Mouse (Mus musculus) left cerebral cortex, adult 8-10 months (tissue): ENCODE data around the gene Fam19a1. TPM values are rescaled to one million over a fixed set of nuclear protein-coding genes. Genes with fewer than 3 reads are reported as not detected.

Experiments
- DNase-seq, 2 experiments: peaks; one replicate each; pipeline ENCODE4 v3.0.0; 2022; ENCODE audit warnings: low spot score in 2 of 2
- total RNA-seq, 4 experiments: library from RNA; stranded (reverse); gene quantifications; 2 replicates each; pipeline ENCODE4 v1.2.4; 2022

Gene Fam19a1
- total RNA-seq, 4 experiments from 2014 or later, result 34.0 to 44.6 (median 39.6) TPM

DNA sequence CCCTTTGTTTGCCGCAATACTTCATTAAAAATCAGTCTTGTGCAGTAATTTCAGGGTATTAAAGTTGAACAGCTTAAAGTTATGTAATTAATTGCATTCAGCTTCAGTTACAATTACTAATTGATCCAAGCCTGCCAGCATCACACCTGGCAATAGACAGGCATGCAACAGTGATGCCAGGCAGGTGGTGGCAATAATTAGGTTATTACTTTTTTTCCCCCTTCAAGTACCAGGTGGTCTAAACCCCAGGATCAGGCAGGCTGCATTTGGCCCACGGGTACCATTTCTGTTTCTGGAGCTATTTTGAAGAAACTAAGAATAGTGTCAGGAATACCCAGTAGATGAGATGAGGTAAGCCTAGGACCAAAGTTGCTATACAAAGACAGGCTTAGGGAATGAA is 141.9 kb downstream of the Fam19a1 start:
- DNase-seq, result no peak

DNA sequence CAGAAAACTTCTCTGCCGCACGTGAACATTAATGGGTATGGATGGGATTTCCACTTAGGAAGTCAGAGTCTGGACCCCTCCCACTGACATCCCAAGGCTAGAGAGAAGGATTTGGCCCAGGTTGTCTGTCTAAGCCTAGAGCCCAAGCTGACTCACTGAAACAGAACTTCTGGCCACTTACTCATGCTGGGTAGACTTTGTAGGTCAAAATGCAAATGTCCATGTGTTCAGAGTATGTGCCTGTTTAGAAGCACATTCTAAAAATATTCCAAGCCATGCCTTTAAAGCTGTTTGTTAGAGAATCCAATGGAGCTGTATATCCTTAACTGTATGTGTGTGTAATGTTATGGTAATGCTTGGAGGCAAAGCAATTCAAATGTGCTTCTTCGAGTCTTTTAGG is 145.7 kb downstream of the Fam19a1 start:
- DNase-seq, result peak in 1 of 2 experiments; percentile 17

DNA sequence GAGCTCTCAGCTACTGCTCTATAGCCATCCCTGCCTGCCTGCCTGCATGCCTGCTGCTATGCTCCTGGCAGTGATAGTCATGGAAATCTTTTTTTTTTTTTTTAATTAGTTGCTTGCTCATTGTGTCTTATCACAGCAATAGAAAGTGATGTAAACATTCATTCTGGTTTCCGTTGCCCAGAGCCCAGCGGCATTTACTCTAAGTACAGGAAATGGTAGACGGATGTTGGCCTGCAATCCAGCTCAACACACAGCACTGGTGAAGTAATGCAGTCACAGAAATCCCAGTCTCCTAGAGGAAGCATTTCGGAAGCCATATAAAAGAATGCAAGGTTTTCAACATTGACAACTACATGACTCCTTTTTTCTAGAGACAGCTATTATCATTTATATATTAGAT is 153.5 kb downstream of the Fam19a1 start:
- DNase-seq, result no peak

DNA sequence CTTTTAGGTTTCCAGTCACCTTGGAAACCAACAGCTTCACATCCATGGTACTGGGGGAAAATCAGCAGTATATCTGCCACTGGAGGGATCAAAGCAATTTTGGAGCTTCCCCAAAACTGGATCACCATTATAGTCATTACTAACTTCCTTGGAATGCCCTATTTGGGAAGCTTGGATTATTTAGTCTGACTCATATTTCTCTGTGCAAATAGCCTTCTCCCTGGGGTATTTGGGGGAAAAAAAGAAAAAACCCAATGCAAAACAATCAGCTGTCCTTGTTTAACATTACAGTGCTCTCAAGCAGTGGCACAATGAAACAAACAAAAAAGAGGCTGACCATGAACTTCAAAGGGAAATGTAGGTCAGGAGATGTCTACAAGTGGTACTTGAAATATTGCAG is 155.8 kb downstream of the Fam19a1 start:
- DNase-seq, result no peak

DNA sequence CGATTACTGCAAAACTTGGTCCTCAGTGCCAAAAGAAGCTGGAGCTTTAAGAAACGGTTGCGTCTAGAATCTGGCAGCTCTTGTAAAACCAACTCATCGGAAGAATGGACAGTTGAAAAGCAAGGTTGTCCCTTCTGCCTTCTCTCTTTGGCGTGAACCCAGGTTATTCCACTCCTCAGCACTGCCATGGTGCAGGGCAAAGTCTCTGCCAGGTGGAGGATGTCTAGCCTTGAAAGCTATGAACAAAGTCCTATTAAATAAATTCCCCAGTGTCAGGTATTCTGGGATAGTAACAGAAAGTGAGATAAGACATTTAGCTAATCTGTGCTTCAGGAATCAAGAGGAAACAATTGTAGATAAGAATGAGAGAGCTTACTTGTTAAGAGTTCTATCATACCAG is 157.5 kb downstream of the Fam19a1 start:
- no peak for DNase-seq

DNA sequence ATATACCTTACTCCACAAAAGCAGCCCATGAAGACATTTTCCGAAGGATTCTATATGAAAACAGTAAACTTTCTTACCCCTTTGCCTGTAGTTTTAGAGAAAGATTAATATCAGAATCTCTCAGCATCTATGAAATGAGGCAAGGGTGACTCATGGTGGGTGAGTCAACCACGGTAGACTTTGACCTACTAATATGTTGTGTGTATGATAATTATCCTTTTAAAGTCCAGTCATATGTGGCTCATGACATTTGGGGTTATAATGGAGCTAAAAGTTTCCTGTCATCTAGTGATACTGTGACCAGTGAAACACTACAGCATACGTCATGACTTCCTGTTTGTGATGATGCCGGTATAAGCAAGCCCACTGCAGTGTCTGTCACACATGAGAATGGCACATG is 170.8 kb downstream of the Fam19a1 start:
- no peak for DNase-seq

DNA sequence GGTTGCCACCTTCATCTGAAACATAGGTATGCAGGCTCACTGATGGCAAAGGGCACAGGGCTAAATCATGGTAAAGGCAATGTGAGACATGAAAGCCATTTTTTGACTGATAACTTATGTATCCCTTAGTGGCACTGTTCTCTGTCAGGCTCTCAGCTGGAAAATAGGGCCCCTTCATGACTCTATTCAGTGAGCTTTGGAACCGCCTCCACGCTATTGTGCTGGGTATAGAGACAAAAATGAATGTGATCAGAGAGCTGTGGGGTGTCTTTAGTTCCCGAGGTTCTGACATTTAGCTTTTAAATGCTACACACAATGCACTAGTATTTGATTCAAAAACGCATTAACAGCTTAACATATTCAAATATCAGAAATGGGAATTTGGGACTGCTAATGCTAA is 171.6 kb downstream of the Fam19a1 start:
- no peak for DNase-seq

DNA sequence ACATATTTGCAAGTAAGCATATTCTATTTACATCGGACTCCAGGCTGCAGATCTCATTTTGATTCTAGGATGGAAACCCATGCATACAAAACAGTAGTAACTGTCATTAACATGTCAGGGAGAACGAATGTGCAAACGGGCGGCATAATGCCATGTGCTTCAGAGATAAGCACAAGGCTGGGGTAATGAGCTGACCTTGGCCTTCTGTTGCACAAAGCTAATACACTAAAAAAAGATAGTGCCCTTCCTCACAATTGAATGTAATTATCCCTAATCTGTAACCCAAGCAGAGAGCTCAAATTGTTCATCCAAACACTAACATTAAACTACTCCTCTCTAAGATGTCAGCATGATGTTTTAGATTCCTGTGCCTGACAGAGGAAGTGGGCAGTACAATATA is 173.3 kb downstream of the Fam19a1 start:
- DNase-seq, result no peak

DNA sequence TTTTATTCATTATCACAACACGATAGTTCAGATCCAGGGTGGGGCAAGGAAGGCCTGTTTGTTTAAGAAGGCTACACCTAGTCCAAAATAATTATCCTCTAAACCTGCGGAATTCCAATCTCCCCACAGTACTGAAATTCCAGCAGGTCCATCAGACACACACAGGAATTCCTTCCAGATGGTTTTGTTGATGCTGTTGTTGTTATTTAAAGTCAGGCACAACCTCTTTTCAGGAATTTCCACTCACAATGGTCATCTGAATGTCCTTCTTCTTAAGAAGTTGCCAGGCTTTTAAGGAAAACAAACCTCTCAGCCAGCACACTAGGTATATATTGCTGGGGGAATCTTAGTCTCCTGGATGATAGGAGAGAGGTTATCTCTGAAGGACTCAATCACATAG is 174.4 kb downstream of the Fam19a1 start:
- DNase-seq, result no peak

DNA sequence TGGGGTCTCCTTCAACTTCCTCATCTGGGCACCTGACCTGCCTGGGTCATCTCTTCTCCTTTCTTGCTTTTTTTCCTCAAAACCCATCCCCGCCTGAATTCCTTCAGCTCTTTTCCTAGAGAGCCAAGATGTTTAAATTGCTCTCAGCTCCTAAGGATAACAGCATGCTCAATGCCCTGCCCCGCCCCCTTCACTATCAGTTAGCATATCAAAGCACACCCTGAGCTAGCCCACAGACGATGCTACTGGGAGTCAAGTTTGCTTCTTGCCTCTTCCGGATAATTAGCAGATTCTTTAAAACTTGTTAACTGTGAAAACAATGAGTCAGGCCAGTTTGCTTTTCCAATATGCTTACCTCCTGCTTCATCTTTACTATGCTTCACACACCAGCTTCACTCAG is 176.7 kb downstream of the Fam19a1 start:
- DNase-seq, result no peak

DNA sequence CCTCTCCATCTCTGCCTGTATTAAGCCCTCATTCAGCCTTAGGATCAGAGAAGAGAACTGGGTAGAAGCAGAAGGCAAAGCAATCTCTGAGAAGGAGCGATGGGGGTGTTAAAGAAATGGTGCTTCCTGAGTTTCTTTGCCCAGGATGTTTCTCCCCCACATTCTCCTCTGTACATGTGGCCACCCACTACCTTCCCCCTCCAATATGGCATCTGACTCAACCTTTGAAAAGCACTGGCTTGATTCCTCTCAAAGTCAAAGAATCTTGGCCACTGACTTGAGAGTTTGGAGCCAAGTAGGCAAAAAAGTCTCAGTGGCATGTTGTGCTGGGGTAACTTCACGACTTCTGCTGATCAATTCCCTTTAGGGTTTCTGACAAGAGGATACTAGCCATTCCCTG is 234.5 kb downstream of the Fam19a1 start:
- DNase-seq, result peak in 1 of 2 experiments; percentile 23

DNA sequence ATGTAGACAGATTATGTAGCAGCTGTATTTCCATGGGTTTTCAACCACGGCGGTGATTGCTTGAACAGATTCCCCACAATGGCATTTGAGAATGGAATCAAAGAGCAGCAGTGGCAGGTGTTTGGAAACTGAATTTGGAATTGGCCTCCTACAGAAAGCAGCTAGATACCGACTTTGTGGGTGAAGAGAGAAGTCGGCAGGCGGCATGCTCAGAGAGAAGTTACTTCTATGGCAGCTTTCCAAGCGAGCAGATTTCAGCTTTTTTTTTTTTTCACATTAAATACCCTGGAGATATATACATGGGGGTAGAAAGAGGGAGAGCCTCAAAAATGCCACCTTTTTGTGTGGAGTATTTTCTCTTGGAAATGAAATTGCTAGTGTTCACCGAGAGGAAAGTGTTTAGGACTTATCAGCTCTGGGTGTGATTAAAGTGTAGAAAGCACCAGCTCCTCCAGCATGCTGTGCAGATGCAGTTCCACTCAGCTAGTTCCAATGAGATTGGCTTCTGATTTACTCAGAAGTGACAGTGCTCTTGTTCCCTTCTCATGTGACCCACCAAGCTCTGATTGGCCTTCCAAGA is 236.6 kb downstream of the Fam19a1 start:
- DNase-seq, result peak in 1 of 2 experiments; percentile 81

DNA sequence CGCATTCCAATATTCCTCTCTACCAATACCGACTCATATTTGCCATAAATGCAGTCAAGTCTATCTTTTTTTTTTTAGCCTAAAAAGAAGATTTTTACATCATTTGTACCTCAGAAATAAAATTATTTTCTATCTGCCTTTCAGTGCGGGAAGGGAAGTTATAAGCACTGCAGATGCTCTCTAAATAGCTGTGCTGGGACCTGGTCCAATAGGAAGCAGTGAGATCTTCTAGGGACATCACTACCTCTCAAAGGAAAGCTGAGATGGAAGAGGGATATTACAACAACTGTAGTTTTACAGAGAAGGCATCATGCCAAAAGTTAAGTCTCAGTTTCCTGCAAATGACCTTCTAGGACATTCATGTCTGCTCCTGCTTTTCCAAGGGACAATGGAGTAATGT is 256.6 kb downstream of the Fam19a1 start:
- no peak for DNase-seq

DNA sequence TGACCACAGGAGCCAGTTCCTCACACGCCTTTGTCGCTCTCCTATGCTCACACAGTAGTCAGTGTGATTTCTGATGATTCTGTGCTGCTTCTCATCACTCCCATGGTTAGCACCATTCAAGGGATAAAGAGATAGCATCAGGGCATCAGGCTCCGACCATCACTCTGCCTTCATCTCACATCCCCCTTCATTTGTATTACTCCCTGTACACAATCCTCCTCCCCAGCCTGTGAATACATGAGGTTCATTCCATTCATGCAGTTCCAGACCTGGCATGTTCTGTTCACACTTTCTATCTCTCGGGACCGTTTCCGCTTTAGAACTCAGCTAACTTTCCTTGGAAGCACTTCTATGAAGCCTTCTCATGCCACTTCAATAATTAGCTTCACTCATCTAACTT is 259.9 kb downstream of the Fam19a1 start:
- DNase-seq, result no peak

DNA sequence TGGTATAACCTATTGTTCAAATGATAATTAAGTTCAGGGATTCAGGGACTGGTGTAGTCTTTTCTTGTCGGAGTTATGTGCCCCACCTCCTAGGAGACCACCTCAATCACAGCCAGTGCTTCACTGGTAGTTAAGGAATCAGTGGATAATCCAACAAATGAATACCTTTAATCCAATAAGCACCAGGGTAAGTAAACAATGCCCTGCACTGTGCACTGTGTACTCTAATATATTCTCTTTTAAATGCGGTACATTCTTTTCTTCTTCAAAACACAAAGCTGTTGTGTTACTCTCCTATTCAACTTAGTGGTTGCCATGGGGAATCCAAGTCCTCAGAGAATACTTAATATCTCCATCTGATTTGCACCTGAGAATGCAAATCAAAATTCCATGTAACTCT is 260.3 kb downstream of the Fam19a1 start:
- DNase-seq, result no peak

DNA sequence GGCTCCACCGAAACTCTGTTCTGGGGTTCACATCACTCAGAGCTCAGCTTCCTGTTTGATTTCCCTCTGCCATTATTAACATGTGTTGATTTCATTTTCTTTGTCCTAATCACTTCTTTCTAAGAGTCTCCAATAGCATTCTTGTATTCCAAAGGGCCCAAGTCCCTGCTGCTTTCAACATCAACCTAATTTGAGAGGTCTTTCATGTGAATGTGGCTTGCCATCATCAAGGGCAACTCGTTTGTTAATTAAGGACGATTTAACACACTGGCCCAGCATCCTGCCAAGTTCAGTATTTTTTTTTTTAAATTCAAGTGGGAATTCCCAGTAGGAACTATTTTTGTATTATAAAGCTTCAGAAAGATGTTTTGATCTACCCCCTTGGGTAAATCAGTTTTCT is 263.8 kb downstream of the Fam19a1 start:
- DNase-seq, result no peak

DNA sequence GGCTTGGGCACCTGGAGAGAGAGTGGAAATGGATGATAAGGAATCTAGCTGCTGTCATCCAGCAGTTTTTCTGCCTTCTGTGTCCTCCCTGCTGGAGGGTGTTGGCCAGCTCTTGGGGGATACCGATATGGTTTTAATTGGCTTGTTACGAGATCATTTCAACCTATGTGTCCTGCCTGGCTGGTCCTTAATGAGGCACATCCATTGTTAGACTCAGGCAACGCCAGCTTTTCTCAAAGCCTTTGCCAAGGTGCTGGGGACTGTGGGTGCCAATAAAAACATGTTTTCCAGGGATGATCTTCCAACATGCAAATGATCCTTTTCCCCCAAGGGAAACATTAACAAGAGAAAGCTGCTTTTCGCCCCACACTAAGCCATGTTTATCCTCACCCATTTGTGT is 266.3 kb downstream of the Fam19a1 start:
- DNase-seq, result no peak

DNA sequence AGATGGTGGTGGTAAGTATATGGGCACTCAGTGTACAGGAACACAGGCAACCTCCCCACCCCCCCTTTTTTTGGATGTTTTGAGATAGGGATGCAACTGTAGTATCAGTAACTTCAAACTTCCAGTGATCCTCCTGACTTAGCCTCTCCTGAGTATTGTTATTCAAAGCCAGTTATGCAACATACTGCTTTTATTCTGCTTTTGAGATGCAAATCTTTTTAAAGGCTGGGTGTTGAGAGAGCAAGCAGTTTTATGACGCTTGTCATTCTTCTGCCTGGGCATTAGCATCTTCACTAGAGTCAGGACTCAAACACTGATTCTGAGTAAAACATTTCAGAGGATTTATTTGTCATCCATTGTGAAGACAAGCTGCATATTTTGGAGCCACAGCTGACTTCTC is 271.5 kb downstream of the Fam19a1 start:
- DNase-seq, result no peak

DNA sequence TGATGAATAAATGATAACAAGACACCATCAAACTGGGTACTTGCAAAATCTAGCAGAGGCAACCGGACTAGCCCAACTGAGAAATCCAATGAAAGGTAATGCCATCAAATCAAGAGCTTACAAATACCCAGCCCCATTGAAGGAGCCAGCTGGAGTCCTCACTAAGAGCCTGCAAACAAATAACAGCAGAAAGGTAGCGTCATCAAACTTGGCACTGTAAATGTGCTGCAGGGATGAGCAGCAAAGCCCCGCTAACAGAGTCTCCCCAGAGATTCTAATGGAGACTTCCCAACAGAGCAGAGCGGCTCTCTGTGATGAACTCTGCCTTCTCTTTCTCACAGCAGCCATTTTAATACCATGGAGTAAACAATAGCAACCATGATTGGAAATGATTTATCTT is 305.9 kb downstream of the Fam19a1 start:
- no peak for DNase-seq

DNA sequence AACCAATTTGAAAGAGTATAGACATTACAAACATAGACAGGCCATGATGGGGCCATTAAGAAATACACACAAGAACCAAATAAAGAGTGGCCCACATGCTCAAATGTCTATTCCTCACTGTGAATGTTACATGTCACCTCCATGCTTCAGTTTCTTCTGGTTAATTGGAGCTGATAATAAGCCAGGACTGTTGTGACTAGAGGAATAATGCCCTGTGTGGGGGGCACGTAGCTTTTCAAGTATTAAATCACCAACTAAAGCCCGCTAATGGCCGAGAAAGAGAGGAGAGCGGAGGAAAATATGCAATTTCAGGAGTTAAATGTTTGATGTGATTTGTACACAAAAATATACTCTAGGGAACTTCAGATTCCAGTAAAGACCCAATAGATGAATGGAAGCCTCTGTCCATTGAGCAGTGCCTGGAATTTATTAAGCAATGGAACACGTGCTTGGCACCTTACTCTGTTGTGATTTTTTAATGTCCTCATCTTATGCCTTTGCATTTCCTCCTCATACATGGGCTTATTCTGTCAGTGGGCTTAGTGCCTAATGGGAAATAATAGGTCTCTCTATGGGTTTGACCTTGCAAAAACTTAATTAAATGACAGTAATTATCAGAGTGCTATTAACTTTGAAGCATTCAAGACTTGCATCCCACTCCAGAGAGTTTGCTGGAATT is 306.9 kb downstream of the Fam19a1 start:
- no peak for DNase-seq

DNA sequence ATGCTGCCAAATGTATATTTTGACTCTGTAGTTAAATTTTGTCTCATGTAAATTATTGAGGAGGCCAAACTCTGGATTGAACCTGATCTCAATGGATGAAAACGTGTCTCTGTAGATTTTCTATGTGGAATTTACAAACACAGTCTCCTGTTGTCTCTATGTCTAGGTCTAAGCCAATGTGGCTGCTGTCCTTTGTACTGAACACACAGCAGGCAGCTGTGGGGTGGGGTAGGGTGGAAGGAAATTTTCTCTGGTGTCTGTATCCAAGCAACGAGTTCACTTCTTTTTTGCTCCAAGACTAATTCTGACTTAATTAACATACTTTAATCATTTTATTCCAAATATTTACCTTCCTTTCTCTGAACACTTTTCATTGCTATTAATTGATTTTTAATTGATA is 307.6 kb downstream of the Fam19a1 start:
- DNase-seq, result no peak

DNA sequence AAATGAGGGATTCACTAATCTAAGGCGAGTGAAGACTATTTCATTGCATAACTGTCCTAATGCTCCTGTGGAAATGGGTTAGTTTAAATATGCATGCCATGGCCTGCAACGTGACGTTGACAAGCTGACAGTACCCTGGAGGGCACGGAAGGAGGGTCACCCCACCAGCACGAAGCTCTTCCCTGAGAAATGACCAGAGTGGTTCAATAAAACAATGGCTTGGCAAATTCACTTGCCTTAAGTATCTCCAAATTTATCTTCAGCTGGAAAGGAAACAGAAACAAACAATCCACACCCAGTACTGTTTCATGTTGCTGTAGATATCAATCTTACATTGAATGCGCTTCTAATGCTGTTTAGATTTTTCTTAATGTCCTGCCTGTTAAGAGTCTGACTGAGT is 316.4 kb downstream of the Fam19a1 start:
- no peak for DNase-seq

DNA sequence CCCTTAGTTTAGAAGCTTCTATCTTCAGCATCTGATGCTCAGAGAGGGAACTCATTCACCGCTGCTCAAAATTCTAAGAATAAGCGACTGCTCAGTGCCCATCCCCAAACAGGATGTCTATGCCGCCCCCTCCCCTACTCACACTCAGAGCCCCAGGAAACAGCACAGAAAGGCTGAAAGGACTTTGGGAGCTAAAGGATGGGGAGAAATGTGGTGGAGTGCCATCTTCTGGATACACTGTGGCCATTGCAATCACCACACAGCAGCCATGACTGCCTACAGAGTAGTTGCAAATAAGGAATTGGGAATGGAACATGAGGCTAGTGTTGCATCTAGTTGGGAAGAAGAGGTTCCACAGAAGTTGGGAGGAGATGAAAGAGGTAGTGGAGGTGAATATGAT is 319.4 kb downstream of the Fam19a1 start:
- DNase-seq, result no peak

DNA sequence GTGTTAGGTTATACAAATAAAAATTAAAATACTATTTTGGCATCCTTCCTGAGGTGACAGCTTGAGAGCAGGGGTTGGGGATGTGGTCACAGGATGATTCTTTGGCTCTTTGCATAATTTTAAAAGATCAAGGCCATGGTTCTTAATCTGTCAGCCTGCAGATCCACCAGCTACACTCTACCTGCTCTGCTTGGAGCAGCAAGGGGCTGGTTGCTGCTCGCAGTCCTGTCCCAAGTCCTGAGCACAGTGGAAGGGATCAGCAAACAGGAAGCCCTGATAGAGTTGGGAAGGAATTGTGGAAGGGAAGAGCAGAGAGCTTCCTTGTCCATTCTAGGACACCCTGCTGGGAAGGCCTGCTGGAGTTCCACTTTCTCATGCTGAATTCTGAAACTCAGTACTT is 320.9 kb downstream of the Fam19a1 start:
- DNase-seq, result no peak
